Mouse (Mus musculus): ENCODE data around the gene Pofut1.

DNA sequence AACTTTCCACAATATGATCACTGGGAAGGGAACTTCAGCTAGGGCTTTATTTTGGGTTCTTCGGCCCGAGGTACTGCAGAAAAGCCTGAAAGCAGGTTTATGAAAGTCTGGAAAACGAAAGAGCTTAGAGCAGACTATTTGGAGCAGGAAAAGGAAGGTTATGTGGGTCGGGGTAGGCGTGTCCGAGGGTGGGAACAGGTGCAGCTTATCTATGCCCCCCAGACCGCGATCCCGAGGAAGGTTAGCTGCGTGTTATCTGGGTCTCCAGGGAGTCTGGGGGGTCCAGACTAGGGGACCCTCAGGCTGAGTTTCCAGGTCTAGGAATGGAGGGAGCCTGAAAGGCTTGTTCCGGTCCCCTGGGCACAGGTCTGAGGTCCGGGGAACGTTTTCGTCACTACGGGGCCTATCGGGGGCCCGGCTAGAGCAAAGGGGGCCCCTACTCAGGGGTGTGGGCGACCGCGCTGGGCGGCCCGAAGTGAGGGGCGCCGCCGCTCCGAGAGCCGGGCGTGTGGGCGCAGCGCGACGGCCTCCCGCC, 565 bp upstream of the Pofut1 start:
- TF ChIP-seq CTCF (IDR thresholded peaks at IDR 0.05), result no peak
- no peak for TF ChIP-seq POLR2A (IDR thresholded peaks at IDR 0.05; ENCODE audit: insufficient read depth, low read depth, low read length)
